Mouse (Mus musculus) ES-E14 (cell line): ENCODE data around the gene Lamp5.

Experiments
- HCFC1 ChIP-seq: IDR thresholded peaks from 2 replicates; pipeline ENCODE4 v1.6.1; 2012; ENCODE audit warnings: low read length, inconsistent platforms, borderline replicate concordance; ENCODE audit not compliant: insufficient read depth
- MAFK ChIP-seq: IDR thresholded peaks from 2 replicates; pipeline ENCODE4 v1.6.1; 2014; ENCODE audit warnings: mild to moderate bottlenecking, low read depth, low read length, inconsistent platforms; ENCODE audit not compliant: insufficient read depth
- ZC3H11A ChIP-seq: IDR thresholded peaks from 2 replicates; pipeline ENCODE4 v1.6.1; 2012; ENCODE audit warnings: low read depth, mild to moderate bottlenecking, inconsistent platforms, low read length, borderline replicate concordance

DNA sequence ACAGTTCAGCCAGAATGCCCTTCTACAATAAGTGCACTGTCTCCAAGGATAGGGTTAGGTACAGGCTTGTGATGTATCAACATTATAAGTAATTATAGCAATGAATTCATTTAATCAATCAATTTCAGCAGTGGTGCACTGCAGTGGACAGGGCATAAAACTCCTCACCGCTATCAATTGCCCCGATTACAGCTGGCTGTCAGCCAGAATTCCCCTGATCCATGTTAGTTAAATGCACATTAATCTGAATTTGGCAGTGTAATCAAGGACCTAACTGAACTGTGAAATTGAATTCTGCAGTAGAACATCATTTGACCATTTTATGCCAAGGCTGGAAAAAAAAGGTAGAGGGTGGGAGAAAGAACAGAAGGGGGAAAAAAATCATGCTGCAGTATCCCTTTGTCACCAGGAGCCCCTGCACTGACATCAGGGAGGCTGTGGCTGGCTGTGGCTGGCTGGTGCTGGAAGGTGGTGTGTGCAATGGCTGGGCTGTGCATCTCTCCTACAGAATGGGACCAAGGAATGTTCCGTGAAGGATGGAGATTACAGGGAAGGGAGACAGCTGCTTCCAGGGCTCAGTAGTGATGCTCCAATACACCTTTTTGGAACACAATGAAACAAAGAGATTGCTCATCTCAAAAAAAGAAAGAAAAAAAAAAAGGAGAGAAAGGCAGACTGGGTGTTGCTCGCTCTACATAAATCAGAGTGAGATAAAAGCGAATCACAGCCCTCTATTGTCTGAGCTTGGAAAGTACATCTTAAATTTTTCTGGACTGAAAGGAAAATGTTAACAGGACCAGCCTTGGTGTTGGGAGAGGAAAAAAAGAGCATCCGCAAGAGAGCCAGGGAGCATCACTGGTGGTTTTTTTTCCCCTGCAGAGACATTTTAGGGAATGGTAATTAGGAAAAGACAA, 56.3 kb downstream of the Lamp5 start:
- TF ChIP-seq MAFK (no peak), ZC3H11A (no peak), HCFC1 (no peak)
